Mouse (Mus musculus): ENCODE measurements around the gene Rab33b.

GRCm38 (mm10) chr3:51511983-51512382 lies 28.3 kb downstream of the Rab33b start:
- no peak for TF ChIP-seq CTCF (IDR thresholded peaks at IDR 0.05; ENCODE audit: borderline replicate concordance, insufficient read depth, low read depth, low read length)
- no peak for TF ChIP-seq POLR2A (IDR thresholded peaks at IDR 0.05; ENCODE audit: borderline replicate concordance, insufficient read depth, low read length)
